In genomic region chr9:44499356-44500162, GRCm38 (mm10) we compare ENCODE assay signal across 8 mouse cellular contexts. TPM values are rescaled to one million over a fixed set of nuclear protein-coding genes. Genes with fewer than 3 reads are reported as not detected.
DNase-seq lines count a peak whose midpoint lies in the region; ATAC-seq and TF ChIP-seq lines count a peak whose summit lies in the region.

No protein-coding gene starts in this region.

- no peaks in the 10 kb centered on the region for H3K27me3 ChIP-seq in heart, embryonic 12.5 days (replicated peaks)
- H3K27me3 ChIP-seq in midbrain, embryonic 16.5 days (ENCODE audit: control insufficient read depth, insufficient read depth, low read depth, low read length) = no peaks in the 10 kb centered on the region

- H3K4me2 ChIP-seq in heart, embryonic 12.5 days = peak overlapping the region; percentile 92
- peak overlapping the region; percentile 90 for H3K4me2 ChIP-seq in midbrain, embryonic 16.5 days (ENCODE audit: low read length)

- peak overlapping the region; percentile 69; the same call in 1 of the 2 replicates for H3K27ac ChIP-seq in cortical plate, adult 2 months (ENCODE audit: insufficient read depth, low read length)
- H3K27ac ChIP-seq in heart, embryonic 12.5 days (ENCODE audit: poor library complexity, severe bottlenecking) = peak overlapping the region; percentile 99
- H3K27ac ChIP-seq in midbrain, embryonic 16.5 days (ENCODE audit: low read length) = peak overlapping the region; percentile 86

- H3K4me1 ChIP-seq in cortical plate, adult 2 months (ENCODE audit: control insufficient read depth, insufficient read depth, low read length) = peaks cover 6% of the 10 kb centered on the region
- peaks cover 76% of the 10 kb centered on the region for H3K4me1 ChIP-seq in heart, embryonic 12.5 days (replicated peaks)
- peaks cover 55% of the 10 kb centered on the region for H3K4me1 ChIP-seq in midbrain, embryonic 16.5 days (ENCODE audit: control insufficient read depth, insufficient read depth, low read length)

- H3K36me3 ChIP-seq in heart, embryonic 12.5 days = peaks cover 28% of the 10 kb centered on the region
- peaks cover 10% of the 10 kb centered on the region; the same call in 1 of the 2 replicates for H3K36me3 ChIP-seq in midbrain, embryonic 16.5 days (ENCODE audit: control insufficient read depth, insufficient read depth, low read length)

- TF ChIP-seq POLR2A in cortical plate, adult 2 months (IDR thresholded peaks at IDR 0.05; ENCODE audit: extremely low read depth, insufficient read depth, low read length) = no peak

- ATAC-seq in heart, embryonic 12.5 days (ENCODE audit: insufficient number of reproducible peaks, low FRiP score) = peak; percentile 40
- peak; percentile 39 for ATAC-seq in midbrain, embryonic 16.5 days
- no peak for ATAC-seq in megakaryocyte-erythroid progenitor cell, adult 5-6 weeks (replicated peaks; ENCODE audit: low FRiP score, low TSS enrichment, poor library complexity, severe bottlenecking)

- 5% methylated on average over 20 of the region's 20 CpGs for WGBS in heart, embryonic 12.5 days
- 8% methylated on average over 20 of the region's 20 CpGs for WGBS in midbrain, embryonic 16.5 days

- no peak overlapping the region; the same call in 1 of the 2 replicates for H3K4me3 ChIP-seq in cortical plate, adult 2 months (ENCODE audit: insufficient read depth, low read length)
- H3K4me3 ChIP-seq in heart, embryonic 12.5 days = peak overlapping the region; percentile 54
- H3K4me3 ChIP-seq in midbrain, embryonic 16.5 days (ENCODE audit: low read depth, low read length) = peak overlapping the region; percentile 41

- peak; percentile 59 for DNase-seq in testis, postnatal 10 days (ENCODE audit: low spot score)
- no peak for DNase-seq in testis, postnatal 14 days (ENCODE audit: low spot score)
- peak; percentile 60 for DNase-seq in kidney, postnatal 14 days
- DNase-seq in layer of hippocampus, postnatal 10 days (ENCODE audit: low spot score in 2 of 2) = no peak

- no peaks in the 10 kb centered on the region for H3K9me3 ChIP-seq in heart, embryonic 12.5 days (replicated peaks)
- H3K9me3 ChIP-seq in midbrain, embryonic 16.5 days (replicated peaks; ENCODE audit: control insufficient read depth, low read length, poor library complexity, severe bottlenecking) = no peaks in the 10 kb centered on the region

- no peak for TF ChIP-seq CTCF in cortical plate, adult 2 months (IDR thresholded peaks at IDR 0.05; ENCODE audit: extremely low read depth, insufficient read depth, low read length)

- peak overlapping the region; percentile 75 for H3K9ac ChIP-seq in heart, embryonic 12.5 days
- H3K9ac ChIP-seq in midbrain, embryonic 16.5 days (ENCODE audit: low read depth, low read length) = peak overlapping the region; percentile 78

RNA-seq across cellular contexts. Expression of gene Bcl9l, which starts 16.9 kb away (rescaled TPM):
- polyA plus RNA-seq in cortical plate, adult 2 months (2012; rRNA removed) = 13.8 and 14.6 TPM in 2 replicates
- polyA plus RNA-seq in heart, embryonic 12.5 days (2016; fragmentation: Nextera tagmentation; extraction: Ambion mirVana) = 11.3 and 12.3 TPM in 2 replicates
- 10.7 and 10.8 TPM in 2 replicates for polyA plus RNA-seq in midbrain, embryonic 16.5 days (2015; fragmentation: Nextera tagmentation; extraction: Ambion mirVana)
- 4.8 and 5.5 TPM in 2 replicates for total RNA-seq in megakaryocyte-erythroid progenitor cell, adult 5-6 weeks (2014; fragmentation: Nextera tagmentation)
- total RNA-seq in megakaryocyte-erythroid progenitor cell, adult 5-6 weeks (2017) = 0.52 and 3.7 TPM in 2 replicates
- total RNA-seq in layer of hippocampus, postnatal 10 days (2021) = 10 to 100 TPM; 91.2 to 97.7 TPM

RNA-seq across cellular contexts. Expression of gene Upk2, which starts 44.8 kb away (rescaled TPM):
- polyA plus RNA-seq in cortical plate, adult 2 months (2012; rRNA removed) = 0.11 TPM in 1 of 2 replicates, not detected in the other
- 0.42 TPM in 1 of 2 replicates, not detected in the other for polyA plus RNA-seq in heart, embryonic 12.5 days (2016; fragmentation: Nextera tagmentation; extraction: Ambion mirVana)
- polyA plus RNA-seq in midbrain, embryonic 16.5 days (2015; fragmentation: Nextera tagmentation; extraction: Ambion mirVana) = not detected in 2 replicates
- not detected in 2 replicates for total RNA-seq in megakaryocyte-erythroid progenitor cell, adult 5-6 weeks (2014; fragmentation: Nextera tagmentation)
- total RNA-seq in megakaryocyte-erythroid progenitor cell, adult 5-6 weeks (2017) = not detected in 2 replicates
- total RNA-seq in layer of hippocampus, postnatal 10 days (2021) = not detected

RNA-seq across cellular contexts. Expression of gene Foxr1, which starts 58.6 kb away (rescaled TPM):
- 0.04 TPM in 1 of 2 replicates, not detected in the other for polyA plus RNA-seq in cortical plate, adult 2 months (2012; rRNA removed)
- not detected in 2 replicates for polyA plus RNA-seq in heart, embryonic 12.5 days (2016; fragmentation: Nextera tagmentation; extraction: Ambion mirVana)
- not detected in 2 replicates for polyA plus RNA-seq in midbrain, embryonic 16.5 days (2015; fragmentation: Nextera tagmentation; extraction: Ambion mirVana)
- total RNA-seq in megakaryocyte-erythroid progenitor cell, adult 5-6 weeks (2014; fragmentation: Nextera tagmentation) = not detected in 2 replicates
- not detected in 2 replicates for total RNA-seq in megakaryocyte-erythroid progenitor cell, adult 5-6 weeks (2017)
- not detected for total RNA-seq in layer of hippocampus, postnatal 10 days (2021)

Comparison
In these comparisons a context has a peak if more than half of its experiments do, and no peak if none do; other contexts are left out.
1. DNase-seq: peak in testis, postnatal 10 days (single experiment) and kidney, postnatal 14 days (single experiment); none in testis, postnatal 14 days (single experiment) and layer of hippocampus, postnatal 10 days (0 of 2).
2. Peak in every context shown above with its lines, with median percentiles within 50 percentile points of each other: H3K27ac ChIP-seq.